ENCODE assay signal across 22 mouse cellular contexts in the genomic region with DNA sequence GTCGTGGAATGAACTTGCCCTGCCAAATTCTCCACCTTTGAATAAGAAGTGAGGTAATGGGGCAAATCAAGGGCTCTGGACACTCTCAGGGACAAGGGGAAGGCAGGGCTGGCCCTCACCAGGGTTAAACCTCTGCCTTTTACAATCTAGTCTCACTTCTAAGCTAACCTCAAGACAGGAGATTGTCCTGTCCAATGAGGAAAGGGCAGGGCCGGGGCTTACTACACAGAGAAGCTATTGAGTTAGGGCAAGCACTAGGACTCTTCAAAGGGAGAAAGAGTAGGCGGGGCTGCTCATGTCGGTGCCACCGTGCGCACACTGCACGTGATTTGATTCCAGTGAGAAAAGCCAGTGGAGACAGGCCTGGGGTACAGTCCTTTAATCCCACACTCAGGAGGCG.
DNase-seq lines count a peak whose midpoint lies in the region; ATAC-seq and TF ChIP-seq lines count a peak whose summit lies in the region.
"Had no signal": no experiment of that assay in that cellular context is flagged by ENCODE, and none has a peak within 500 bp of the region (broad histone marks: within the 10 kb centered on the region; RNA-seq: fewer than 3 reads in every experiment).

No protein-coding gene starts in this region.

- no peaks in the 10 kb centered on the region for H3K27me3 ChIP-seq in limb, embryonic 10.5 days (ENCODE audit: low read depth, poor library complexity, severe bottlenecking)
- H3K27me3 ChIP-seq in lung, postnatal 0 days (replicated peaks; ENCODE audit: insufficient read depth, low read length): no peaks in the 10 kb centered on the region
- H3K27me3 ChIP-seq in stomach, embryonic 15.5 days (replicated peaks): no peaks in the 10 kb centered on the region
- H3K27me3 ChIP-seq: embryonic facial prominence, embryonic 12.5 days; hindbrain, embryonic 12.5 days; kidney, embryonic 15.5 days; limb, embryonic 13.5 days; neural tube, embryonic 13.5 days had no signal

- ATAC-seq in lung, postnatal 0 days: peak; percentile 62
- no peak for ATAC-seq in stomach, embryonic 15.5 days (ENCODE audit: insufficient read depth, low FRiP score, low read depth)
- ATAC-seq: inflammation-experienced regulatory T-cells, adult 6 months; liver, embryonic 12.5 days; midbrain, embryonic 16.5 days had no signal

- H3K9me3 ChIP-seq in limb, embryonic 10.5 days (replicated peaks): no peaks in the 10 kb centered on the region
- no peaks in the 10 kb centered on the region for H3K9me3 ChIP-seq in lung, postnatal 0 days (ENCODE audit: low read length)
- no peaks in the 10 kb centered on the region for H3K9me3 ChIP-seq in stomach, embryonic 15.5 days
- H3K9me3 ChIP-seq: embryonic facial prominence, embryonic 12.5 days; hindbrain, embryonic 12.5 days; kidney, embryonic 15.5 days; liver, embryonic 12.5 days; neural tube, embryonic 13.5 days had no signal

- peak; percentile 88 for TF ChIP-seq EP300 in lung, postnatal 0 days (IDR thresholded peaks at IDR 0.05)

- peaks cover 65% of the 10 kb centered on the region for H3K4me1 ChIP-seq in limb, embryonic 10.5 days
- peaks cover 3% of the 10 kb centered on the region; the same call in 1 of the 2 replicates for H3K4me1 ChIP-seq in lung, postnatal 0 days (ENCODE audit: insufficient read depth, low read depth, low read length)
- peaks cover 37% of the 10 kb centered on the region for H3K4me1 ChIP-seq in stomach, embryonic 15.5 days
- H3K4me1 ChIP-seq: neural tube, embryonic 13.5 days had no signal

- TF ChIP-seq CTCF in lung, postnatal 0 days (IDR thresholded peaks at IDR 0.05): no peak

- H3K27ac ChIP-seq in limb, embryonic 10.5 days: peak overlapping the region; percentile 50
- H3K27ac ChIP-seq in lung, postnatal 0 days (ENCODE audit: low read length): peak overlapping the region; percentile 86
- H3K27ac ChIP-seq in stomach, embryonic 15.5 days: 0 out of 2 replicates have a peak overlapping the region, but pooled peaks have one; percentile 11
- H3K27ac ChIP-seq: embryonic facial prominence, embryonic 12.5 days; heart, adult 2 months; hindbrain, embryonic 12.5 days; kidney, embryonic 15.5 days; limb, embryonic 13.5 days; liver, embryonic 12.5 days; macrophage; neural tube, embryonic 13.5 days had no signal

- peak; percentile 40 for DNase-seq in ES-CJ7 (ENCODE audit: low read depth, low spot score)
- no peak for DNase-seq in limb, embryonic 10.5 days (ENCODE audit: low spot score)
- DNase-seq in lung, postnatal 0 days (ENCODE audit: low spot score): peak; percentile 83
- DNase-seq in adrenal gland, adult 8-10 months: no peak
- no peak for DNase-seq in heart, adult 11 months
- no peak for DNase-seq in ovary, adult 18-20 months (ENCODE audit: low spot score)
- DNase-seq: cerebellum, adult 11-12 months; cerebellum, postnatal 25 days; gastrocnemius, postnatal 25 days; heart, adult 2 months; kidney, postnatal 4 days had no signal

- 62% methylated on average over 8 of the region's 8 CpGs for WGBS in limb, embryonic 10.5 days
- 57% methylated on average over 8 of the region's 8 CpGs for WGBS in lung, postnatal 0 days
- 62% methylated on average over 8 of the region's 8 CpGs for WGBS in stomach, embryonic 15.5 days

- no peak overlapping the region for H3K4me2 ChIP-seq in lung, postnatal 0 days (replicated peaks; ENCODE audit: low read depth, low read length)
- H3K4me2 ChIP-seq in stomach, embryonic 15.5 days: no peak overlapping the region
- H3K4me2 ChIP-seq: embryonic facial prominence, embryonic 12.5 days; hindbrain, embryonic 12.5 days; kidney, embryonic 15.5 days; limb, embryonic 13.5 days; liver, embryonic 12.5 days; neural tube, embryonic 13.5 days had no signal

- H3K4me3 ChIP-seq in limb, embryonic 10.5 days: no peak overlapping the region
- H3K4me3 ChIP-seq in lung, postnatal 0 days (ENCODE audit: low read depth, low read length): no peak overlapping the region
- H3K4me3 ChIP-seq in stomach, embryonic 15.5 days (replicated peaks): no peak overlapping the region
- H3K4me3 ChIP-seq: embryonic facial prominence, embryonic 12.5 days; heart, adult 2 months; hindbrain, embryonic 12.5 days; kidney, embryonic 15.5 days; limb, embryonic 13.5 days; liver, embryonic 12.5 days; myocyte; neural tube, embryonic 13.5 days had no signal

- H3K9ac ChIP-seq in lung, postnatal 0 days (replicated peaks; ENCODE audit: low read depth): no peak overlapping the region
- H3K9ac ChIP-seq in stomach, embryonic 15.5 days: no peak overlapping the region
- H3K9ac ChIP-seq: embryonic facial prominence, embryonic 12.5 days; hindbrain, embryonic 12.5 days; kidney, embryonic 15.5 days; limb, embryonic 13.5 days; liver, embryonic 12.5 days; neural tube, embryonic 13.5 days had no signal

- no peaks in the 10 kb centered on the region for H3K36me3 ChIP-seq in limb, embryonic 10.5 days
- H3K36me3 ChIP-seq in lung, postnatal 0 days (ENCODE audit: insufficient read depth, low read length): no peaks in the 10 kb centered on the region
- H3K36me3 ChIP-seq in stomach, embryonic 15.5 days: no peaks in the 10 kb centered on the region
- H3K36me3 ChIP-seq: embryonic facial prominence, embryonic 12.5 days; hindbrain, embryonic 12.5 days; kidney, embryonic 15.5 days; limb, embryonic 13.5 days; liver, embryonic 12.5 days; neural tube, embryonic 13.5 days had no signal

Comparison
In these comparisons a context has a peak if more than half of its experiments do, and no peak if none do; other contexts are left out.
1. DNase-seq: peak in ES-CJ7 (single experiment) and lung, postnatal 0 days (single experiment); none in limb, embryonic 10.5 days (single experiment), adrenal gland, adult 8-10 months (single experiment), heart, adult 11 months (single experiment) and ovary, adult 18-20 months (single experiment).
2. H3K27ac ChIP-seq: peak in every context shown above with its lines; median percentile 86 in lung, postnatal 0 days; 50 in limb, embryonic 10.5 days; 11 in stomach, embryonic 15.5 days.